Mouse (Mus musculus) stomach, postnatal 0 days (tissue): ENCODE measurements around the gene Esrrb. TPM values are rescaled to one million over a fixed set of nuclear protein-coding genes. Genes with fewer than 3 reads are reported as not detected.
A peak's percentile ranks its signal among the peaks of the same experiment; 100 is the strongest.

Experiments
- ATAC-seq: fragments of 200-750 bp; cut with Nextera tagmentation; 2 replicates; pipeline ENCODE4 v1.8.0; 2017; ENCODE audit not compliant: low FRiP score, low TSS enrichment
- DNase-seq: peaks from one replicate; pipeline ENCODE4 v3.0.0-alpha.2; 2016; ENCODE audit warnings: low spot score
- H3K27ac ChIP-seq: fragments of 300-500 bp; sonication (generic); replicated peaks from 2 replicates; pipeline ENCODE4 v1.5.1; 2014; ENCODE audit warnings: mild to moderate bottlenecking, control low read depth
- H3K27me3 ChIP-seq: fragments of 300-500 bp; sonication (generic); 2 replicates; pipeline ENCODE4 v1.6.1; 2014; ENCODE audit warnings: low read length; ENCODE audit not compliant: control insufficient read depth, insufficient read depth
- H3K36me3 ChIP-seq: fragments of 300-500 bp; sonication (generic); 2 replicates; pipeline ENCODE4 v1.6.1; 2014; ENCODE audit warnings: low read length, mixed read lengths; ENCODE audit not compliant: control insufficient read depth, insufficient read depth
- H3K4me1 ChIP-seq: fragments of 300-500 bp; sonication (generic); replicated peaks from 2 replicates; pipeline ENCODE4 v1.6.1; 2014; ENCODE audit warnings: antibody characterized with exemption; ENCODE audit not compliant: control insufficient read depth, insufficient read depth
- H3K4me2 ChIP-seq: fragments of 300-500 bp; sonication (generic); replicated peaks from 2 replicates; pipeline ENCODE4 v1.6.1; 2014; ENCODE audit warnings: low read depth, mild to moderate bottlenecking, control low read depth, moderate library complexity
- H3K4me3 ChIP-seq: fragments of 300-500 bp; sonication (generic); 2 replicates; pipeline ENCODE4 v1.5.1; 2014; ENCODE audit warnings: low read depth, low read length, control low read depth
- H3K9ac ChIP-seq: fragments of 300-500 bp; sonication (generic); 2 replicates; pipeline ENCODE4 v1.6.1; 2014; ENCODE audit warnings: mild to moderate bottlenecking, low read length, control low read depth, mixed read lengths
- H3K9me3 ChIP-seq: fragments of 300-500 bp; sonication (generic); 2 replicates; pipeline ENCODE4 v1.6.1; 2016; ENCODE audit warnings: low read length; ENCODE audit not compliant: control insufficient read depth
- CTCF ChIP-seq: IDR thresholded peaks from 2 replicates; pipeline ENCODE4 v1.5.1; 2016; ENCODE audit warnings: antibody characterized with exemption, low read depth, mild to moderate bottlenecking, moderate library complexity
- EP300 ChIP-seq: optimal IDR thresholded peaks from 2 replicates; pipeline ENCODE3; 2016; ENCODE audit warnings: antibody characterized with exemption
- WGBS: fragments of 180-500 bp; shearing (Covaris S2); extraction: QIAGEN DNeasy Blood & Tissue Kit; methylation state at CpG from one replicate; pipeline ENCODE4 v1.1.7; 2014; 5-methylcytosine and 5-hydroxymethylcytosine counted together
- polyA plus RNA-seq: library from polyadenylated mRNA; unstranded; fragments of >200 nt; fragmentation: Nextera tagmentation; extraction: Ambion mirVana; gene quantifications from 2 replicates; pipeline ENCODE4 v1.2.1, GENCODE M21; 2015

Gene Esrrb
- polyA plus RNA-seq, 1 experiment from 2014 or later = 0.13 TPM

DNA sequence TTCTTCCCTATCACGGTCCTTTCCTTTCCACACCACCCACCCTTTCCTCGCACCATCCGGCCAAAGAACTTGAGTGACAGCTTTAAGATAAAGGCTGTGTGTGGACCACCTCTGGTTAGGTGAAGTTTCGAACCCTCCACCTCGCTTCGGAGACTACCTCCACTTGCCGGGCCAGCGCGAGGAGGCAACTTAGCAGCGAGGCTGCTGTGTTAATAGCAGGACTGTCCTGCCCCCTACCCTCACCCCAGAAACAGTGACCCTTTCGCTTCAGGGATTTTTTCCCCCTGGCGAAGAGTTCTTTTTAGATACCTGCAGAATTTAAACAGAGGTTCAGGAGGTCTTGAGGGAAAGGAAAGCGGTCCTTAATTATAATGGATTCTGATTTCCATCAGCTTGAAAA is 62.2 kb downstream of the Esrrb start:
- WGBS = 6% methylated on average over 13 of the region's 13 CpGs
- Histone ChIP-seq H3K4me3 (no peak overlapping the region), H3K4me1 (no peaks in the 10 kb centered on the region; the same call in 1 of the 2 replicates), H3K36me3 (no peaks in the 10 kb centered on the region), H3K27ac (no peak overlapping the region), H3K9me3 (no peaks in the 10 kb centered on the region), H3K4me2 (no peak overlapping the region), H3K27me3 (peaks cover 25% of the 10 kb centered on the region; the same call in 1 of the 2 replicates), H3K9ac (no peak overlapping the region)
- DNase-seq = no peak
- no peak for ATAC-seq
- TF ChIP-seq EP300 = no peak
- TF ChIP-seq CTCF = no peak

DNA sequence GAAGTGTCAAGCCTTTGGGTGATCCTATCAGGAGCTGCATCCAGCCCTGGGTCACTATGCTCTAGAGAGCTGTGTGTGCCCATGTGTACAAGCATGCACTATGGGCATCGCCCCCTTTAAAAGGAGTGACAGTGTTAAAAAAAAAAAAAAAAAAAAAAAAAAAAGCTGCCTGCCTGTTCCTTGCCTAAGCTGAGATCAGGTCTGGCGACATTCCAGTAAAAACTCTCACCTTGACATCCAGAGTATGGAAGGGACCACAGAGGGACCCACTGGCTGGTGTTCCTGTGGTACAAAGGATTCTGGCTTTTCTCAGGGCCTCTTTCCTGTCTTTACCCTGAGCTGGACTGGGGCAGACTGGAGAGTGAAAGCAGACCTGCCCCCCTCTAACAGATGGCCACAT is 66.7 kb downstream of the Esrrb start:
- H3K4me1 ChIP-seq = no peaks in the 10 kb centered on the region
- no peak overlapping the region for H3K27ac ChIP-seq
- WGBS = 42% methylated on average over 2 of the region's 2 CpGs
- ATAC-seq (no peak), DNase-seq (no peak)
- TF ChIP-seq CTCF = no peak
- no peak for TF ChIP-seq EP300
- no peak overlapping the region for H3K4me3 ChIP-seq
- no peak overlapping the region for H3K9ac ChIP-seq
- H3K36me3 ChIP-seq = no peaks in the 10 kb centered on the region
- H3K4me2 ChIP-seq = no peak overlapping the region
- no peaks in the 10 kb centered on the region for H3K9me3 ChIP-seq
- peaks cover 10% of the 10 kb centered on the region; the same call in 1 of the 2 replicates for H3K27me3 ChIP-seq

GRCm38 (mm10) chr12:86431671-86432070 is 70.8 kb downstream of the Esrrb start:
- 61% methylated on average over 5 of the region's 5 CpGs for WGBS

GRCm38 (mm10) chr12:86433371-86433821 is 72.5 kb downstream of the Esrrb start:
- no peak overlapping the region for H3K9ac ChIP-seq
- under 1% methylated on average over 12 of the region's 13 CpGs for WGBS
- TF ChIP-seq EP300 = no peak
- peak; percentile 76 for TF ChIP-seq CTCF

More at GRCm38 (mm10) chr12:86431671-86432070, 70.8 kb downstream of the Esrrb start:
- DNase-seq (no peak), ATAC-seq (no peak)
- Histone ChIP-seq H3K9me3 (no peaks in the 10 kb centered on the region), H3K4me2 (no peak overlapping the region), H3K9ac (no peak overlapping the region), H3K27me3 (peaks cover 2% of the 10 kb centered on the region; the same call in 1 of the 2 replicates), H3K27ac (no peak overlapping the region), H3K4me3 (no peak overlapping the region), H3K36me3 (no peaks in the 10 kb centered on the region), H3K4me1 (no peaks in the 10 kb centered on the region)
- no peak for TF ChIP-seq EP300
- TF ChIP-seq CTCF = no peak

DNA sequence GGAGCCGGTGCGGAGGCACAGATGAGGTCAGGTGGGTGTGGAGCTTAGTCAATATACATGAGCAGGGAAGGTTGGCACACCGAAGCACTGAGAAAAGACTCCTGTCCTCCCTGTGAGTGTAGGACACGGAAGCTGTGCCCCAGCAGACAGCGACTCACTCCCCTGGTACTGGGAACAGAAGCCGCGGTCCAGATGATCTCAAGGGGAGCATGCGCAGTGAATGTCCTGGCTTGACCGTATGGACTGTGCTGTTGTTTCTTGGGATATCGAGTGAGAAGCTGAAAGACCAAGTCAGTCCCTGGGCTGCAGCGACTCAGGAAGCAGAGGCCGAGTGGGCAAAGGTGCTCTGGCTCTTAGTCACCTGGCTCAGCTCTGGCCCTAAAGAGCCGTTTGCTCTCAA is 74.7 kb downstream of the Esrrb start:
- no peak overlapping the region for H3K4me2 ChIP-seq
- no peak overlapping the region for H3K9ac ChIP-seq
- H3K27ac ChIP-seq = no peak overlapping the region
- H3K36me3 ChIP-seq = no peaks in the 10 kb centered on the region
- peak; percentile 89 for ATAC-seq
- peaks cover 2% of the 10 kb centered on the region; the same call in 1 of the 2 replicates for H3K27me3 ChIP-seq
- DNase-seq = peak; percentile 49
- H3K4me1 ChIP-seq = no peaks in the 10 kb centered on the region
- H3K9me3 ChIP-seq = no peaks in the 10 kb centered on the region
- 75% methylated on average over 13 of the region's 13 CpGs for WGBS
- H3K4me3 ChIP-seq = no peak overlapping the region
- TF ChIP-seq EP300 (no peak), CTCF (no peak)

More at GRCm38 (mm10) chr12:86433371-86433821, 72.5 kb downstream of the Esrrb start:
- ATAC-seq (peak; percentile 52), DNase-seq (peak; percentile 69)
- H3K4me3 ChIP-seq = no peak overlapping the region
- no peaks in the 10 kb centered on the region for H3K36me3 ChIP-seq
- no peaks in the 10 kb centered on the region for H3K9me3 ChIP-seq
- no peaks in the 10 kb centered on the region for H3K4me1 ChIP-seq
- H3K4me2 ChIP-seq = no peak overlapping the region
- peaks cover 2% of the 10 kb centered on the region; the same call in 1 of the 2 replicates for H3K27me3 ChIP-seq
- no peak overlapping the region for H3K27ac ChIP-seq

DNA sequence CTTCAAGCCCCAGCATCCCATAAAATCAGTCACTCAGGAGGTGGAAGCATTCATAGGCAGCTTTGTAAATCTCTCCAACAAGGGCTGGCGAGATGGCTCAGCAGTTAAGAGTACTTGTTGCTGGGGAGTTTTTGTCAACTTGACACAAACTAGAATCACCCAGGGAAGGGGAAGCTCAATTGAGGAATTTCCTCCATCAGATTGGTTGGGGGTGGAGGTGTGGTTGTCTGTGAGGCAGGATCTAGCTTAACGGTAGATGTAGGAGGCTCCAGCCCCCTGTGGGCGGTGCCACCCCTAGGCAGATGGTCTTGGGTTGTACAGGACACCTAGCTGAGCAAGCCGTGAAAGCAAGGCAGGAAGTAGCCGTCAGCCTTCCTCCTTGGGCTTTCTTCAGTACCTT is 89.9 kb downstream of the Esrrb start:
- Histone ChIP-seq H3K4me3 (no peak overlapping the region), H3K4me1 (no peaks in the 10 kb centered on the region), H3K4me2 (no peak overlapping the region), H3K36me3 (no peaks in the 10 kb centered on the region), H3K27me3 (no peaks in the 10 kb centered on the region), H3K9ac (no peak overlapping the region), H3K9me3 (no peaks in the 10 kb centered on the region), H3K27ac (no peak overlapping the region)
- 74% methylated on average over 5 of the region's 5 CpGs for WGBS
- no peak for ATAC-seq
- TF ChIP-seq CTCF (no peak), EP300 (no peak)
- no peak for DNase-seq
